Mouse (Mus musculus): ENCODE measurements around the gene Saxo1.

DNA sequence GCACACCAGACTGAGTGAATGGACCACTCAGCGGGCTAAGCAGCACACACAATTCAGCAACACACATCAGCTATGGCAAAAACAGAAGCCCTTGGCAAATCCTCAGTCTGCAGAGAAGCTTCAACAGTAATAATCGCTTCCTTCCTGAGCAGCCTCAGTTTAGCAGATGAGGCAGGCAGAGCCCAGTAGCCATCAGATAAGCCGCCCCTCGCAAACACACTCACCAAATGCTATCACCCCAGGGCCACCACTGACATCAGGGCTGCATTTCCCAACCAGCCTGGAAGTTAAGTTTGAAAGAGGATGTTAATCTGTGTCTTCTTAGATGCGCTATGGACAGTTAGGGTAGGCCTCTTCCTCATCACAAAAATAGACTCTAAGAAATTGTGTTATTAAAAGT is 130.8 kb downstream of the Saxo1 start:
- TF ChIP-seq EP300 (IDR thresholded peaks at IDR 0.05; ENCODE audit: low read depth) (no peak), CTCF (IDR thresholded peaks at IDR 0.05; ENCODE audit: low read depth) (no peak)
